Mouse (Mus musculus): ENCODE data around the gene 2810006K23Rik. TPM values are rescaled to one million over a fixed set of nuclear protein-coding genes. Genes with fewer than 3 reads are reported as not detected.
"Not testable (repeated sequence)": the region's sequence is repeated elsewhere in the genome, so short reads cannot be mapped to it uniquely, and the experiment has no call there.

The 2810006K23Rik gene
- polyA plus RNA-seq, 1 experiment from 2014 or later = 20.2 TPM

GRCm38 (mm10) chr5:124300132-124300531 lies 27.8 kb upstream of the 2810006K23Rik start:
- Histone ChIP-seq H3K4me3 (ENCODE audit: low read depth, low read length) (no peak overlapping the region), H3K27ac (ENCODE audit: low read depth, low read length) (no peak overlapping the region), H3K9ac (ENCODE audit: low read length) (no peak overlapping the region), H3K27me3 (ENCODE audit: control insufficient read depth, insufficient read depth, low read length) (no peaks in the 10 kb centered on the region), H3K4me2 (ENCODE audit: low read depth, low read length, severe bottlenecking) (no peak overlapping the region), H3K9me3 (ENCODE audit: control insufficient read depth, low read length) (no peaks in the 10 kb centered on the region), H3K4me1 (replicated peaks; ENCODE audit: control insufficient read depth, insufficient read depth, low read length) (no peaks in the 10 kb centered on the region), H3K36me3 (ENCODE audit: control insufficient read depth, insufficient read depth, low read length) (peaks cover 9% of the 10 kb centered on the region)
- WGBS = 75% methylated on average over 4 of the region's 4 CpGs
- DNase-seq (ENCODE audit: low spot score) = no peak
- no peak for ATAC-seq (replicated peaks; ENCODE audit: low FRiP score)

GRCm38 (mm10) chr5:124302853-124303252 lies 25.0 kb upstream of the 2810006K23Rik start:
- WGBS = 96% methylated on average over 6 of the region's 6 CpGs
- H3K36me3 ChIP-seq (ENCODE audit: control insufficient read depth, insufficient read depth, low read length) = peaks cover 11% of the 10 kb centered on the region; the same call in 1 of the 2 replicates
- not testable (repeated sequence) for H3K4me1 ChIP-seq (replicated peaks; ENCODE audit: control insufficient read depth, insufficient read depth, low read length)

GRCm38 (mm10) chr5:124309155-124309554 lies 18.7 kb upstream of the 2810006K23Rik start:
- ATAC-seq (replicated peaks; ENCODE audit: low FRiP score) = no peak
- DNase-seq (ENCODE audit: low spot score) = no peak
- no peak overlapping the region for H3K9ac ChIP-seq (ENCODE audit: low read length)
- WGBS = 67% methylated on average over 10 of the region's 10 CpGs
- no peak overlapping the region for H3K27ac ChIP-seq (ENCODE audit: low read depth, low read length)
- H3K27me3 ChIP-seq (ENCODE audit: control insufficient read depth, insufficient read depth, low read length) = no peaks in the 10 kb centered on the region
- H3K4me1 ChIP-seq (replicated peaks; ENCODE audit: control insufficient read depth, insufficient read depth, low read length) = no peaks in the 10 kb centered on the region
- H3K4me3 ChIP-seq (ENCODE audit: low read depth, low read length) = no peak overlapping the region
- H3K4me2 ChIP-seq (ENCODE audit: low read depth, low read length, severe bottlenecking) = no peak overlapping the region
- peaks cover 22% of the 10 kb centered on the region for H3K36me3 ChIP-seq (ENCODE audit: control insufficient read depth, insufficient read depth, low read length)
- H3K9me3 ChIP-seq (ENCODE audit: control insufficient read depth, low read length) = peaks cover 5% of the 10 kb centered on the region; the same call in 1 of the 2 replicates

More at GRCm38 (mm10) chr5:124302853-124303252, 25.0 kb upstream of the 2810006K23Rik start:
- H3K9me3 ChIP-seq (ENCODE audit: control insufficient read depth, low read length); H3K27me3 ChIP-seq (ENCODE audit: control insufficient read depth, insufficient read depth, low read length); ATAC-seq (replicated peaks; ENCODE audit: low FRiP score); H3K4me3 ChIP-seq (ENCODE audit: low read depth, low read length); H3K9ac ChIP-seq (ENCODE audit: low read length); DNase-seq (ENCODE audit: low spot score); H3K27ac ChIP-seq (ENCODE audit: low read depth, low read length); H3K4me2 ChIP-seq (ENCODE audit: low read depth, low read length, severe bottlenecking): not testable (repeated sequence)

GRCm38 (mm10) chr5:124310091-124310490 lies 17.8 kb upstream of the 2810006K23Rik start:
- no peak for DNase-seq (ENCODE audit: low spot score)
- Histone ChIP-seq H3K4me2 (ENCODE audit: low read depth, low read length, severe bottlenecking) (no peak overlapping the region), H3K9ac (ENCODE audit: low read length) (no peak overlapping the region), H3K36me3 (ENCODE audit: control insufficient read depth, insufficient read depth, low read length) (peaks cover 25% of the 10 kb centered on the region), H3K27ac (ENCODE audit: low read depth, low read length) (no peak overlapping the region), H3K4me1 (replicated peaks; ENCODE audit: control insufficient read depth, insufficient read depth, low read length) (no peaks in the 10 kb centered on the region), H3K9me3 (ENCODE audit: control insufficient read depth, low read length) (peaks cover 5% of the 10 kb centered on the region; the same call in 1 of the 2 replicates), H3K4me3 (ENCODE audit: low read depth, low read length) (no peak overlapping the region), H3K27me3 (ENCODE audit: control insufficient read depth, insufficient read depth, low read length) (no peaks in the 10 kb centered on the region)
- ATAC-seq (replicated peaks; ENCODE audit: low FRiP score) = no peak
- WGBS = 94% methylated on average over 11 of the region's 11 CpGs

DNA sequence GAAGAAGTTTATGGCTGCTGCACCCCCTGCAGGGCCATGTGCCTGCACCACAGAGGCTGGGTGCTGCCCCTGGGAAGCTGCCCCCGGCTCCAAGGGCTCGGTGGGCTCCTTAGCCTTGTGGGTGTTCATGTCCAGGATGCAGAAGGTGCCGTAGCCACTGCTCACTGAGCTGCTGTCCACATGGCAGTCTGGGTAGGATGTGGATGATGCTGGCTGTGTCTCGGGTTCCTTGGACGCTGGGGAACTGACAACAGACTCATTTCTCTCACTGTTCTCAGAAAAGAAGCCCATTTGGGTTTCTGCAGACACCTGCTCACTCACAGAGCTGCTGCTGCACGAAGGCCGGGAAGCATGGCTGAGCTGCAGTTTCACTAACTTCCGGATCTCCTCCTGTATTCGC lies 12.4 kb upstream of the 2810006K23Rik start:
- no peak overlapping the region for H3K4me3 ChIP-seq (ENCODE audit: low read depth, low read length)
- WGBS = 90% methylated on average over 9 of the region's 9 CpGs
- peaks cover 21% of the 10 kb centered on the region for H3K36me3 ChIP-seq (ENCODE audit: control insufficient read depth, insufficient read depth, low read length)
- no peaks in the 10 kb centered on the region for H3K27me3 ChIP-seq (ENCODE audit: control insufficient read depth, insufficient read depth, low read length)
- DNase-seq (ENCODE audit: low spot score) = no peak
- no peak overlapping the region for H3K27ac ChIP-seq (ENCODE audit: low read depth, low read length)
- ATAC-seq (replicated peaks; ENCODE audit: low FRiP score) = no peak
- H3K4me2 ChIP-seq (ENCODE audit: low read depth, low read length, severe bottlenecking) = no peak overlapping the region
- no peak overlapping the region for H3K9ac ChIP-seq (ENCODE audit: low read length)
- H3K4me1 ChIP-seq (replicated peaks; ENCODE audit: control insufficient read depth, insufficient read depth, low read length) = no peaks in the 10 kb centered on the region
- H3K9me3 ChIP-seq (ENCODE audit: control insufficient read depth, low read length) = peaks cover 5% of the 10 kb centered on the region; the same call in 1 of the 2 replicates

DNA sequence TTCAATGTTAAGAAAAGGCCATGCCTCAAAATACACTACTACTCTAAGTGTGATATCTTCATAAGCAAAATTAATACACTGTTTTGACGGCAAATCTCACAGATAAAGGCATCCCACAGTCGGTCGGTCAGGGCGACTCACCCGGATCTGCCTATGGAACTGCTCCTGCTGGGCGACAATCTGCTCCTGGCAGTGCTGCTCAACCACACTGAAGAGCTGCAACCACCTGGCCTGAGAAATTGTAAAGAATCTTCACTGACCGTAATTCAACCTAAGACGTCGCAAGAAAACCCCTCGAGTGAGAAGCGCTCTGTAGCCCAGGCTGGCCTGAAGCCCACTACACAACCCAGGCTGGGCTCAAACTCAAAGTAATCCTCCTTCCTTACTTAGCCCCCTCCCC lies 11.9 kb upstream of the 2810006K23Rik start:
- ATAC-seq (replicated peaks; ENCODE audit: low FRiP score) (no peak), DNase-seq (ENCODE audit: low spot score) (no peak)
- no peak overlapping the region for H3K9ac ChIP-seq (ENCODE audit: low read length)
- H3K36me3 ChIP-seq (ENCODE audit: control insufficient read depth, insufficient read depth, low read length) = peaks cover 21% of the 10 kb centered on the region
- 93% methylated on average over 11 of the region's 11 CpGs for WGBS
- H3K27ac ChIP-seq (ENCODE audit: low read depth, low read length) = no peak overlapping the region
- no peaks in the 10 kb centered on the region for H3K27me3 ChIP-seq (ENCODE audit: control insufficient read depth, insufficient read depth, low read length)
- no peak overlapping the region for H3K4me2 ChIP-seq (ENCODE audit: low read depth, low read length, severe bottlenecking)
- peaks cover 5% of the 10 kb centered on the region; the same call in 1 of the 2 replicates for H3K9me3 ChIP-seq (ENCODE audit: control insufficient read depth, low read length)
- no peak overlapping the region for H3K4me3 ChIP-seq (ENCODE audit: low read depth, low read length)
- H3K4me1 ChIP-seq (replicated peaks; ENCODE audit: control insufficient read depth, insufficient read depth, low read length) = no peaks in the 10 kb centered on the region

DNA sequence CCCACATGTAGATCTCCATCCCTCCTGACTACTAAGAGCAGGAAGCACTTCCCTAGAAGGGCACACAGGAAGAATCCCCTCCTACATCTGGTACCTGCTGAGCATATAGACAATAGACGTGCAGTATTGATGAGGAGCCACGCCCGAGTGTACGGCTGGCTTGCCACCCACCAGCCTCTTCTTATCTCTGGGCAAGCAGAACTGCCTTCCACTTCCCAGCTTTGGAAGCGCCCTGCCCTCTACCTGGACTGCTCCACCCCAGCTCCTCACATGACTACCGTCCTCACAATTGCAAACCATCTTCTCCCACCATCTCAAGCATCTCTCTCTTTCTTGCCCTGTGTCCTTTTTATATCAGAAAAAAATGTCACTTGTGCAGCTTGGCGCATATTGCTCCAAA lies 10.2 kb upstream of the 2810006K23Rik start:
- H3K27ac ChIP-seq (ENCODE audit: low read depth, low read length) = no peak overlapping the region
- 90% methylated on average over 7 of the region's 7 CpGs for WGBS
- no peaks in the 10 kb centered on the region for H3K9me3 ChIP-seq (ENCODE audit: control insufficient read depth, low read length)
- no peaks in the 10 kb centered on the region for H3K27me3 ChIP-seq (ENCODE audit: control insufficient read depth, insufficient read depth, low read length)
- no peak overlapping the region for H3K9ac ChIP-seq (ENCODE audit: low read length)
- no peak overlapping the region for H3K4me3 ChIP-seq (ENCODE audit: low read depth, low read length)
- DNase-seq (ENCODE audit: low spot score) = no peak
- no peak for ATAC-seq (replicated peaks; ENCODE audit: low FRiP score)
- no peaks in the 10 kb centered on the region for H3K4me1 ChIP-seq (replicated peaks; ENCODE audit: control insufficient read depth, insufficient read depth, low read length)
- H3K36me3 ChIP-seq (ENCODE audit: control insufficient read depth, insufficient read depth, low read length) = peaks cover 13% of the 10 kb centered on the region
- no peak overlapping the region for H3K4me2 ChIP-seq (ENCODE audit: low read depth, low read length, severe bottlenecking)

GRCm38 (mm10) chr5:124326829-124327228 lies 1.1 kb upstream of the 2810006K23Rik start:
- Histone ChIP-seq H3K36me3 (ENCODE audit: control insufficient read depth, insufficient read depth, low read length) (no peaks in the 10 kb centered on the region; the same call in none of the 2 replicates), H3K27me3 (ENCODE audit: control insufficient read depth, insufficient read depth, low read length) (no peaks in the 10 kb centered on the region), H3K9ac (ENCODE audit: low read length) (peak overlapping the region; percentile 82), H3K27ac (ENCODE audit: low read depth, low read length) (peak overlapping the region; percentile 86; the same call in 1 of the 2 replicates), H3K4me2 (ENCODE audit: low read depth, low read length, severe bottlenecking) (peak overlapping the region; percentile 82), H3K4me3 (ENCODE audit: low read depth, low read length) (peak overlapping the region; percentile 54), H3K4me1 (replicated peaks; ENCODE audit: control insufficient read depth, insufficient read depth, low read length) (peaks cover 11% of the 10 kb centered on the region), H3K9me3 (ENCODE audit: control insufficient read depth, low read length) (no peaks in the 10 kb centered on the region)
- WGBS = 2% methylated on average over 8 of the region's 8 CpGs
- ATAC-seq (replicated peaks; ENCODE audit: low FRiP score) (no peak), DNase-seq (ENCODE audit: low spot score) (no peak)

GRCm38 (mm10) chr5:124330086-124330485 lies 2.2 kb downstream of the 2810006K23Rik start:
- Histone ChIP-seq H3K4me2 (ENCODE audit: low read depth, low read length, severe bottlenecking) (no peak overlapping the region), H3K36me3 (ENCODE audit: control insufficient read depth, insufficient read depth, low read length) (no peaks in the 10 kb centered on the region), H3K9me3 (ENCODE audit: control insufficient read depth, low read length) (no peaks in the 10 kb centered on the region), H3K4me3 (ENCODE audit: low read depth, low read length) (no peak overlapping the region), H3K9ac (ENCODE audit: low read length) (no peak overlapping the region), H3K27ac (ENCODE audit: low read depth, low read length) (no peak overlapping the region), H3K27me3 (ENCODE audit: control insufficient read depth, insufficient read depth, low read length) (no peaks in the 10 kb centered on the region), H3K4me1 (replicated peaks; ENCODE audit: control insufficient read depth, insufficient read depth, low read length) (peaks cover 11% of the 10 kb centered on the region)
- 83% methylated on average over 6 of the region's 6 CpGs for WGBS
- ATAC-seq (replicated peaks; ENCODE audit: low FRiP score) = no peak
- no peak for DNase-seq (ENCODE audit: low spot score)

All from forebrain, embryonic 11.5 days (tissue).